Mouse (Mus musculus) layer of hippocampus, adult 11-12 months (tissue): Measurements from ENCODE around the gene Drosha.
"Not testable (repeated sequence)": the region's sequence is repeated elsewhere in the genome, so short reads cannot be mapped to it uniquely, and the experiment has no call there.

Source experiments
- DNase-seq: peaks from one replicate; pipeline ENCODE4 v3.0.0; 2022; ENCODE audit warnings: low spot score

The Drosha gene

DNA sequence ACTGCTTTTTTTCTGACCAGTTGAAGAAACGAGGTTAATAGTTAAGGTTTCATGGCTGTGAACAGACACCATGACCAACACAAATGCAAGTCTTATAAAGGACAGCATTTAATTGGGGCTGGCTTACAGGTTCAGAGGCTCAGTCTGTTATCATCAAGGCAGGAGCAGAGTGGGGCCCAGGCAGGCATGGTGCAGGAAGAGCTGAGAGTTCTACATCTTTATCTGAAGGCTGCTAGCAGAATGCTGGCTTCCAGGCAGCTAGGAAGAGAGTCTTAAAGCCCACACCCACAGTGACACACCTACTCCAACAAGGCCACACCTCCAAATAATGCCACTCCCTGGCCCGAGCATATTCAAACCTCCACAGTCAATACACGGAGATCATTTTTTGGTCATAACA, 112.7 kb downstream of the Drosha start:
- not testable (repeated sequence) for DNase-seq

- no peak for DNase-seq
Measured at GRCm38 (mm10) chr15:12941106-12941505, 116.5 kb downstream of the Drosha start.

- DNase-seq: no peak
Measured at GRCm38 (mm10) chr15:12941651-12942180, 117.1 kb downstream of the Drosha start.

DNA sequence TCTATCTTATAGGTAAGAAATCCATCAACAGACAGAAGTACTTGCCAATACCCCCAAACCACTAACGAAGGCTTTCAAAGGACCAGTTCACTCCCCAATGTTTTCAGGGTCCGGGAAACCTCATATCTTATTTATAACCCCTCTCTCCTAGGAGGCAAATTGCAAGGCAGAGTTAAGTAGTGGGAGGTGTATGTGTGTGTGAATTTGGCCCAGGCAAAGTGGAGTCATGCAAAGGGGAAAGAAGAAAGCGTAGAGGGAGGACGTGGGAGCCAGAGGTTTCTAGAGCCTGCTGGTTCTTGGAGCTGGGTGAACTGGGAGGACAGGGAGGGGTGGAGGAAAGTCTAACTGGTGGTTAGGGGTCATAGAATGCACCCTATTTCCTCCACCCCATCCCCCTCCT, 117.8 kb downstream of the Drosha start:
- no peak for DNase-seq

DNA sequence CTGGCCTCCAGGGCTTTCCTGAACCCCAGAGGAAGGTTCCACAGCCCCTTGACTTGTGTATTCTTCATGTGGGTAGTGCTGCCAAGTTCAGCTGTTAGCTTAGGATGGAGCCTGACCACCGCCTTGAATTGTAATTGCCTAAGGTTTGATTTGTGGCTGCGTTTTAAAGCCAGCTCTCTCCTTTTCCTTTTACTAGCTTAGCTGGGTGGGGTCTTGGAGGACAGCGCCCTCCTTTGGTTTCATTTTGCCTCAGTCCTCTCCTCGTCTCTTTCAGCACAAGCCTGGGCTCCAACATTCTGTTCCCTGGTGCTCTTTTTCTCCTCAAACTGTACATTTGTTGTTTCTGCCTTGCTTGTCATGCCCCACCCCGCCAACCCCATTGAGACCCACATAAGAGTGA, 133.4 kb downstream of the Drosha start:
- no peak for DNase-seq

DNA sequence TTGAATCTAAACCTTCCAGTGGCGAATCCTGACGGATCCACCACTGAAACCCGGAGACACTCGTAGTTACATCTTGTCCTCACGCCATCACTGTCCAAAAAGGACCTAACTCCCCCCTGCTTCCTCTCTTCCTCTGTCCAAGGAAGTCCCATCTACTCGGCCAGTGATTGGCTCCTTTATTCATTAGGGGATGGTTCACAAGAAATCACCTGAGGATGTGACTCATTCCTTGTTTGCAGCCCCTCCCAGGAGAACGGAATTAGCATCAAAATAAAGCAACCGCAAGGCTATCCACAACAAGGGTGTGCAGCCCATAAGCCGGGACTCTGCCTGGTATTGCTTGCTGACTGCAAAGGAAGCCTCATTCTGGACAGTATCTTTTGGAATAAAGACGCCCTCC, 137.6 kb downstream of the Drosha start:
- no peak for DNase-seq

- DNase-seq: no peak
Measured at GRCm38 (mm10) chr15:12965209-12965608, 140.6 kb downstream of the Drosha start.

GRCm38 (mm10) chr15:12968815-12969214, 144.2 kb downstream of the Drosha start:
- DNase-seq: no peak

GRCm38 (mm10) chr15:12972441-12972840, 147.8 kb downstream of the Drosha start:
- no peak for DNase-seq
